In genomic region chr10:121586675-121587370, GRCm38 (mm10) we compare ENCODE assay signal across 8 mouse cellular contexts. TPM values are rescaled to one million over a fixed set of nuclear protein-coding genes. Genes with fewer than 3 reads are reported as not detected.
DNase-seq lines count a peak whose midpoint lies in the region; ATAC-seq and TF ChIP-seq lines count a peak whose summit lies in the region.

TSS of gene Tbk1 (minus strand) at chr10:121586787.

- in situ Hi-C loops in Patski (cut with MboI; ENCODE audit: low pct_unique_long_range_greater_than_20kb) = no loop called here

- H3K27ac ChIP-seq in hindbrain, embryonic 14.5 days = peak within 1 kb of the TSS; percentile 66

- peak within 1 kb of the TSS; percentile 71 for H3K4me3 ChIP-seq in hindbrain, embryonic 14.5 days (replicated peaks; ENCODE audit: low read length)

- CTCF ChIA-PET in Patski (lab: Charles Lee) = no interaction called here

- peaks cover 9% of the 10 kb centered on the region for H3K4me1 ChIP-seq in hindbrain, embryonic 14.5 days (replicated peaks; ENCODE audit: control insufficient read depth, insufficient read depth, low read length)

- peak within 1 kb of the TSS; percentile 91 for H3K9ac ChIP-seq in hindbrain, embryonic 14.5 days

- H3K27me3 ChIP-seq in Patski = no peaks in the 10 kb centered on the region
- H3K27me3 ChIP-seq in hindbrain, embryonic 14.5 days (ENCODE audit: control insufficient read depth, insufficient read depth, low read length) = no peaks in the 10 kb centered on the region

- POLR2A ChIA-PET in Patski (lab: Charles Lee) = no interaction called here

- H3K36me3 ChIP-seq in hindbrain, embryonic 14.5 days (replicated peaks; ENCODE audit: control insufficient read depth, insufficient read depth) = peaks cover 25% of the 10 kb centered on the region

- H3K4me2 ChIP-seq in hindbrain, embryonic 14.5 days (replicated peaks) = peak within 1 kb of the TSS; percentile 68

- TF ChIP-seq CTCF in Patski (IDR thresholded peaks at IDR 0.05) = no peak

- H3K9me3 ChIP-seq in hindbrain, embryonic 14.5 days (ENCODE audit: control insufficient read depth, low read length) = no peaks in the 10 kb centered on the region

- peak; percentile 91 for ATAC-seq in Patski
- ATAC-seq in hindbrain, embryonic 14.5 days (ENCODE audit: low FRiP score) = peak; percentile 98

- DNase-seq in Patski (ENCODE audit: low read depth, low spot score) = peak; percentile 38
- DNase-seq in cerebellum, postnatal 14 days = peak; percentile 95 to 96
- DNase-seq in frontal cortex, postnatal 25 days (ENCODE audit: low spot score in 2 of 2) = peak; percentile 82 to 87
- peak; percentile 90 for DNase-seq in hindbrain, embryonic 14.5 days (ENCODE audit: low spot score)
- DNase-seq in left cerebral cortex, adult 11 months (ENCODE audit: low spot score) = peak; percentile 88
- DNase-seq in lung, postnatal 4 days = peak; percentile 95 to 97
- peak; percentile 86 for DNase-seq in retina, postnatal 7 days (ENCODE audit: low read depth, low spot score)
- DNase-seq in urinary bladder, adult 2 months (ENCODE audit: low spot score) = peak; percentile 91

- under 1% methylated on average over 53 of the region's 58 CpGs for WGBS in hindbrain, embryonic 14.5 days

RNA-seq across cellular contexts. Expression of gene Tbk1, which starts in this region (rescaled TPM):
- polyA plus RNA-seq in Patski (2021) = 43.5 TPM
- polyA plus RNA-seq in hindbrain, embryonic 14.5 days (2014; fragmentation: Nextera tagmentation; extraction: Ambion mirVana) = 33.4 and 33.6 TPM in 2 replicates
- 30.6 and 35.6 TPM in 2 replicates for polyA plus RNA-seq in urinary bladder, adult 2 months (2012; rRNA removed)

Comparison
In these comparisons a context has a peak if more than half of its experiments do, and no peak if none do; other contexts are left out.
1. Peak in every context shown above with its lines: DNase-seq, ATAC-seq, H3K4me3 ChIP-seq and H3K27ac ChIP-seq.
2. DNase-seq: peak in every context shown above with its lines; median percentile 96 in lung, postnatal 4 days; 96 in cerebellum, postnatal 14 days; 91 in urinary bladder, adult 2 months; 90 in hindbrain, embryonic 14.5 days; 88 in left cerebral cortex, adult 11 months; 86 in retina, postnatal 7 days; 84 in frontal cortex, postnatal 25 days; 38 in Patski.